Mouse (Mus musculus) cerebellum, adult 9-10 months (tissue): ENCODE data around the gene Olfr91.

Experiments
- DNase-seq: peaks from one replicate; pipeline ENCODE4 v3.0.0; 2022

Gene Olfr91

GRCm38 (mm10) chr17:37056957-37057356 lies 41.1 kb downstream of the Olfr91 start:
- no peak for DNase-seq

DNA sequence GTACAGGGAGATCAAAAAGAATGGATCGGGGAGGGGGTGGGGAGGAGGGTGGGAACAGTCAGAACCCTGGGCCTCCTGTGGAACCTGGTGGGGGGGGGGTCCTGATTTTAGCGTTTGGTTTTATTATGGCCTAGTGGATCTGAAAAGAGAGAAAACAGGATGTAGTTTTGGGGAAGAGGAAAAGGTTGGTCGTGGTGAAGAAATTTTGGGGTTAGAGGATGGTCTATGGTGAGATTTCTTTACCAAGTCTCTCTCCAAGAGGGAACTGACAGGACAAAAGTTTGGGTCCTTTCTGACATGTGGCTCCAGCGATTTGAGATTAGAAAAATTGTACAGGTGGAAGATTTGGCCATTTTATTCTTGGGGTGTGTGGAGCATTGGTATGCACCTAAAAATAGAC lies 46.3 kb downstream of the Olfr91 start:
- no peak for DNase-seq

DNA sequence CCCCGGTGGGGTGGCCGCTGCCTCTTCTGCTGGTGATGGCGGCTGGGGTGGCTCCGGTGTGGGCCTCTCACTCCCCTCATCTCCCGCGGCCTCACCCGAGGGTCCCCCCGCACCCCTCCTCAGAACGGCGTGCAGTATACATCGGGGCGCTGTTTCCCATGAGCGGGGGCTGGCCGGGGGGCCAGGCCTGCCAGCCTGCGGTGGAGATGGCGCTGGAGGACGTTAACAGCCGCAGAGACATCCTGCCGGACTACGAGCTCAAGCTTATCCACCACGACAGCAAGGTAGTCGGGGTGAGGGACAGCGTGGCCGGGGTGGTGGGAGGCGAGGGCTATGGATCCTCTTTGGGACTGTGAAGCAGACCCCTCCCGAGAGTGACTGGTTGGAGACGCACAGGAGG lies 47.2 kb downstream of the Olfr91 start:
- no peak for DNase-seq

DNA sequence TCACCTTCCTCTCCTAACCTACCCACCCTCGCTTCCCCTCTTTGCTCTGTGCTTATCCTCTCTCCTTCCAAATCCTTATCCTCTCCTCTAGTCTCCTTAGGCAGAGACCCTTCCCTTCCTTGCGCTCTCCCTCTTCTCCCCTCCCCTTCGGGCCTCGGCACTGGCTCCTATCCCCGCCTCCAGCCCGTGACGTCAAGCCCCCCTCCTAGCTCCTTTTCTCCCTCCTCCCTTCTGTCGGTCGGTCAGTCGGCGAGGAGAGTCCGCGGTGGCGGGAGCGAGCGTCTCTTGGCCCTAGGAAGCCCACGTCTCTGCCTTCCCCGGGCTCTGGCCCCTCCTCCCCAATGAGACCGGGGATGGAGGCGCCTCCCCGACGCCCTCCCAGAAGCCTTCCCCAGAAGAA lies 47.7 kb downstream of the Olfr91 start:
- DNase-seq: peak; percentile 95

DNA sequence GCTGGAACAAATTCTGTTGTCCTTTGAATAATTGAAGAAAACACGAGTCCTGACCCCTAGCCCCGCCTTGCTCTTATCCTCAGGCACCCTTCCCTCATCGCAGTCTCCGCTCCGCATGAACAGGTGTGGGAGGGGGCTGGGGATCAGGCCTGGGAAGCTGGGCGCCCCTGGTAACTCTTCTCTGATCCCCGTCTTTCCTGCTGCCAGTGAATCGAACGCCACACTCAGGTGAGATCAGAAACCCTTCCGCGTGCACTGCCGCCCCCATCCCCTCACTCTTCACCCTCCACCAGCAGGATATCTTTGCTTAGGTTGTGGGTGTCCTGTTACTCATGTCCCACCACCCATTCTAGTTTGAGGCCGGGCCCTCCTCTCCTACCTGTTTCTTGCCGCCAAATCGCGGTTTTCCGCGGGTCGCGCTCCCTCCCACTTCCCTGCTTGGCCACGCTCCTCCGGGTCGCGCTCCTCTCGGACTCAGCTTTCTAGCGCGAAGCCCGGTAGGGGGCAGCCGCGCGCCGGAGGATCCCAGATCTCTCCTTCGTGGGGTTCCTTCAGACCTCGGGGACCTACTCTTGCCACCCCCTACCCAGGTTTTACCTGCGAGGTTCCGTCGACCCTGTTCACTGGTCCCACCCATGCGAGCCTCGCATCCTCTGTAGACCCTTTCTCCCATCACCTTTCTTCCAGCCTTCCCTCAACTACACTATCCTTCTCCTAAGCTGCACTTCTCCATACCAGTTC lies 48.3 kb downstream of the Olfr91 start:
- DNase-seq: peak; percentile 88

DNA sequence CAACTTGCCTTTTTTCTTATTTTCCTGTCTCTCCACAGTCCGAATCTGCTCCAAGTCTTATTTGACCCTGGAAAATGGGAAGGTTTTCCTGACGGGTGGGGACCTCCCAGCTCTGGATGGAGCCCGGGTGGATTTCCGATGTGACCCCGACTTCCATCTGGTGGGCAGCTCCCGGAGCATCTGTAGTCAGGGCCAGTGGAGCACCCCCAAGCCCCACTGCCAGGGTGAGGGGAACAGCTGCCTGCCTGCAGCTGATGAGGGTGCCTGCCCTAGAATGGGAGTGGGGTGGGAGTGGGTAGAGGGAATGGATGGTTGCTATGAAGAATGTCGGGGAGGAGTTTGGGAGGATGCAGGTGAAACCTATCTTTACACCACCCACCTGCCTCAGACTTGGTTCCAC lies 49.7 kb downstream of the Olfr91 start:
- DNase-seq: peak; percentile 63

- peak; percentile 72 for DNase-seq
These were observed 50.1 kb downstream of the Olfr91 start for GRCm38 (mm10) chr17:37047981-37048380.

DNA sequence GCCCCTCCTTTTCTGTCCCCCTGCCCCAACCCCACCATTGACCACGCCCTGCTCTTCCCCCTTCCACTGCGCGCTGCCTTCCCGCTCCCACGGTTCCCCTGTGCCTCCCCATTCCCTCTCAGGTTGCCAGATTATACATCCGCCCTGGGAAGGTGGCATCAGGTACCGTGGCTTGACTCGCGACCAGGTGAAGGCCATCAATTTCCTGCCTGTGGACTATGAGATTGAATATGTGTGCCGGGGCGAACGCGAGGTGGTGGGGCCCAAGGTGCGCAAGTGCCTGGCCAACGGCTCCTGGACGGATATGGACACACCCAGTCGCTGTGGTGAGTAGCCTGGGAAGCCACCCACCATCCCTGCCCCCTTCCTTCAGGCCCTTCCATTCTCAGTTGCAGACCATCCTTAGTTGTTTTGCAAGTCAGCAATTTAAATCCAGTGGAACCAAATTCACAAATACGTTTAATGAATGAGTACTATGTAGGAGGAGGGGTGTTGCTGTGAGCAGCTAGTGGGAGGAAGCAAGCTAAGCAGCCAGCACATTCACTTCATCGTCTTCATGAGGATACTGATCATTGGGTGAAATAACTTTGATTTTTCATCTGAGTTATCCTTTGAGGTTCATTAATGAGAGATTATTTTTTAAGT lies 50.6 kb downstream of the Olfr91 start:
- DNase-seq: peak; percentile 72

DNA sequence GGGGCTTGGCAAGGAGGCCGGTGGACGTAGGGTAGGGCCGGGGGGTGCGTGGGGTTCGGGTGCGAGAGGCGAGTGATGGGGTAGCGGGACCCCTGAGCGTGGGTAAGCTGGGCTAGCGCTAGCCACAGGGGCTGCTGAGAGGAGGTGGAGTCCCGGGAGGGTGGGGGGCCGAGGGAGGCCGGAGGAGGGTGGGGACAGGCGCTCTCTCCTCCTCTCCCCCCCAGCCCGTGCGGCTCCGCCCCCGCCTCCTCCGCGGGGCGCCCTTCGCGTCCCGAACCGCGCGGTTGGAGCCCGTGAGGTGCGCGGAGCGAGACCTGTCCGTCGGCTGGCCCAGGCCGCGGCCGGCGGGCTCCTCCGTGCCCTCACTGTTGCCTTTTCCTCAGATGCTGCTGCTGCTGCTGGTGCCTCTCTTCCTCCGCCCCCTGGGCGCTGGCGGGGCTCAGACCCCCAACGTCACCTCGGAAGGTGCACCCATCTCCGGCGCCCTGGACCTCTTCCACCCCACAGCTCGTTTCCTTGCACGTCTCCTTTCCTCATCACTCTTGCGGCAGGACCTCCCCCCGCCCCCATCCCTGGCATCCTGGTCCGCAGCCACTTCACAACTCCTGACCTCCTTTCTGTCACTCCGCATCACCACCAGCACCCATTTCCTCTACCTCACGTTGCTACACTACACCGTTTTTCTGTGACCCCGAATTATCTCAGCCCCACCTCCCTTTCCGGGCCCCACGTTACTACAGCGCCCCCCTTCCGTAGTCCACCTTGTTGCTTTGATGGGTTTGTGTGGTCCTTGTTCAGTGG lies 51.6 kb downstream of the Olfr91 start:
- peak; percentile 80 for DNase-seq

DNA sequence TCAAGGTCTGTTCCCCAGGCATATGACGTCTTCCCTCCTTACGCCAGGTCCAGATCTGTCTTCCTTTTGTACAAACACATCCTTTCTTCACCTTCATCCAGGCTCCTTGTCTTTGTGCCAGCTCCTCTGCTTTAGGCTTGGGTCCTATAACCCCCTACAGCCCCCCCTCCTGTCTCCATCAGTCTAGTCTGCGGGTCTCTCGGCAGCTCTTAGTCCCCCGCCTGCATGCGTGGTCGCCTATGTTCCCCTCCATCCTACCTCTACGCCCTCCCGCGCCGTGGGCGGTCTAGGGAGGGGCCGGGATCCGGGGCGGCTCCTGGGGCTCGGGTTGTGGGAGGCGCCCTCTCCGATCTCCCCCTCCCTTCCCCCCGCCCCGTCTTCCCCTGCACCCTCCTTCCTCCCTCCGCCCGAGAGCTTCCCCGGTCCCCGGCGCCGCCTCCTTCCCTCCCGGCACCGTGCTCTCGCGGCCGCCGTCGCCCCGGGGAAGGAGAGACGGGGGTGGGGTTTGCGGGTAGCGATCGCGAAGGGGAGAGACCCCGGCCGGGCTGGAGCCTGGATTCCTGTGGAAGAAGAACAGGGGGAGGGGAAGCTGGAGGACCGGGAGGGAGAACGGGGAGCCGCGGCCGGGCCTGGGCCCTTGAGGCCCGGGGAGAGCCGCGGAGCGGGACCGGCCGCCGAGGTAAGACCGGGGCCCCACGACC lies 52.3 kb downstream of the Olfr91 start, which contains the start of gene Gabbr1:
Gabbr1 (plus strand) TSS at position 356 of the 701 bp plus-strand sequence.
- DNase-seq: peak; percentile 89

- peak; percentile 53 for DNase-seq
These were observed 53.3 kb downstream of the Olfr91 start for GRCm38 (mm10) chr17:37044651-37045244.
